Mouse (Mus musculus) cortical plate, adult 2 months (tissue): ENCODE data around the gene Mertk. TPM values are rescaled to one million over a fixed set of nuclear protein-coding genes. Genes with fewer than 3 reads are reported as not detected.
A peak's percentile ranks its signal among the peaks of the same experiment; 100 is the strongest.

Experiments used
- H3K27ac ChIP-seq: fragments of 200-500 bp; 2 replicates; pipeline ENCODE4 v1.5.1; 2012; ENCODE audit warnings: low read length, control low read depth, inconsistent platforms; ENCODE audit not compliant: insufficient read depth
- H3K4me1 ChIP-seq: fragments of 200-500 bp; 2 replicates; pipeline ENCODE4 v1.6.1; 2011; ENCODE audit warnings: low read length; ENCODE audit not compliant: control insufficient read depth, insufficient read depth
- H3K4me3 ChIP-seq: fragments of 200-500 bp; 2 replicates; pipeline ENCODE4 v1.5.1; 2011; ENCODE audit warnings: mild to moderate bottlenecking, low read length, control low read depth; ENCODE audit not compliant: insufficient read depth
- CTCF ChIP-seq: fragments of 200-500 bp; IDR thresholded peaks from 2 replicates; pipeline ENCODE4 v1.5.1; 2011; ENCODE audit warnings: mild to moderate bottlenecking, control low read depth, low read length; ENCODE audit not compliant: insufficient read depth; ENCODE audit errors: extremely low read depth
- POLR2A ChIP-seq: fragments of 200-500 bp; IDR thresholded peaks from 2 replicates; pipeline ENCODE4 v1.6.1; 2011; ENCODE audit warnings: mild to moderate bottlenecking, low read length, control low read depth; ENCODE audit not compliant: insufficient read depth; ENCODE audit errors: extremely low read depth
- polyA plus RNA-seq: library from polyadenylated mRNA; depleted of rRNA; stranded (reverse); fragments of >200 nt; gene quantifications from 2 replicates; pipeline ENCODE4 v1.2.3, GENCODE M21; 2012

Mertk gene
- polyA plus RNA-seq, 1 experiment, result 17.9 TPM

- TF ChIP-seq CTCF (no peak), POLR2A (no peak)
- Histone ChIP-seq H3K27ac (no peak overlapping the region), H3K4me3 (no peak overlapping the region), H3K4me1 (no peaks in the 10 kb centered on the region)
These were observed 106.6 kb downstream of the Mertk start for GRCm38 (mm10) chr2:128805341-128805740.

DNA sequence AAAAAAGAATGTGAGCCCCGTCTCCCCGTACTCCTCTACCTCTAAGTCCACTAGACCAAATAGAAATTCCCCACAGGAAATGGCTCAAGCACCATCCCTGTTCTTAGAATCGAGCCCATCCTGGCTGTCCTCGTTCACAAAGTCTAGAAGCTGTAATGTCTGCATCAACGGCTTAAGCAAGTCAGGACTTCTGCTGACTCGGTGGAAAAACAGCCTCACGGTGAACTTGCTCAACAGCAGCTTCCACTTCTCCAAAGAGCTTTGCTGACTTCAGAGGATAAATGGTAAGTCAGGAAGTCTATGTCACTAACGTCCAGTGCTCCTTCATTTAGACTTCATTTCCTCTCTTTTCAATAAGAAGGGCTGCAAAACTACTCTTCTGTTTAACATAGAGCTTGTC, 107.8 kb downstream of the Mertk start:
- no peak overlapping the region for H3K4me3 ChIP-seq
- TF ChIP-seq CTCF (no peak), POLR2A (no peak)
- no peak overlapping the region for H3K27ac ChIP-seq
- H3K4me1 ChIP-seq, result no peaks in the 10 kb centered on the region

- H3K4me1 ChIP-seq, result no peaks in the 10 kb centered on the region
- H3K4me3 ChIP-seq, result no peak overlapping the region
- H3K27ac ChIP-seq, result no peak overlapping the region
- TF ChIP-seq POLR2A, result no peak
- TF ChIP-seq CTCF, result no peak
These were observed 114.0 kb downstream of the Mertk start for GRCm38 (mm10) chr2:128812761-128813160.

- no peak overlapping the region for H3K27ac ChIP-seq
- no peaks in the 10 kb centered on the region for H3K4me1 ChIP-seq
- TF ChIP-seq POLR2A (no peak), CTCF (no peak)
- H3K4me3 ChIP-seq, result no peak overlapping the region
These were observed 117.6 kb downstream of the Mertk start for GRCm38 (mm10) chr2:128816311-128816710.

GRCm38 (mm10) chr2:128816916-128817315, 118.2 kb downstream of the Mertk start:
- Histone ChIP-seq H3K4me3 (peak overlapping the region; percentile 90; the same call in 1 of the 2 replicates), H3K27ac (no peak overlapping the region), H3K4me1 (no peaks in the 10 kb centered on the region)
- no peak for TF ChIP-seq POLR2A
- TF ChIP-seq CTCF, result no peak

DNA sequence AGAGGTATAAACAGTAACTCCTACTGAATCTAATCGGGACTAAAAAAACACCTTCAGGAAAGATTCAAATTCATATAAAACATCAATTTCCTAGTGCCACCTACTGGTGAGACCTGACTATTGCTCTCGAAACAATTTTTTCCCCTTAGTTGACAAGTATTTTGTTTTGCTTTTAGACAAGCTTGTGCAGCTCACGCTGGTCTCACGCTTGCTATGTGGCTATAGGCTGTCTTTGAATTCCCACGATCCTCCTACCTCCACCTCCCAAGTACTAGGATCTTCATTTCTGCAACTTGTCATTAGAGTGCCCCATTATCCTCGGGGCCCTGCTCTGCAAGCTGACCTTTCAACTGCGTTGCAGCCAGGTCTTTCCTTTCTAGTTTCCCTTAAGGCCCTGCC, 118.6 kb downstream of the Mertk start:
- H3K4me3 ChIP-seq, result peak overlapping the region; percentile 90
- H3K4me1 ChIP-seq, result no peaks in the 10 kb centered on the region
- peak overlapping the region; percentile 29; the same call in 1 of the 2 replicates for H3K27ac ChIP-seq
- TF ChIP-seq CTCF (peak; percentile 36; the same call in 1 of the 2 replicates), POLR2A (no peak)

DNA sequence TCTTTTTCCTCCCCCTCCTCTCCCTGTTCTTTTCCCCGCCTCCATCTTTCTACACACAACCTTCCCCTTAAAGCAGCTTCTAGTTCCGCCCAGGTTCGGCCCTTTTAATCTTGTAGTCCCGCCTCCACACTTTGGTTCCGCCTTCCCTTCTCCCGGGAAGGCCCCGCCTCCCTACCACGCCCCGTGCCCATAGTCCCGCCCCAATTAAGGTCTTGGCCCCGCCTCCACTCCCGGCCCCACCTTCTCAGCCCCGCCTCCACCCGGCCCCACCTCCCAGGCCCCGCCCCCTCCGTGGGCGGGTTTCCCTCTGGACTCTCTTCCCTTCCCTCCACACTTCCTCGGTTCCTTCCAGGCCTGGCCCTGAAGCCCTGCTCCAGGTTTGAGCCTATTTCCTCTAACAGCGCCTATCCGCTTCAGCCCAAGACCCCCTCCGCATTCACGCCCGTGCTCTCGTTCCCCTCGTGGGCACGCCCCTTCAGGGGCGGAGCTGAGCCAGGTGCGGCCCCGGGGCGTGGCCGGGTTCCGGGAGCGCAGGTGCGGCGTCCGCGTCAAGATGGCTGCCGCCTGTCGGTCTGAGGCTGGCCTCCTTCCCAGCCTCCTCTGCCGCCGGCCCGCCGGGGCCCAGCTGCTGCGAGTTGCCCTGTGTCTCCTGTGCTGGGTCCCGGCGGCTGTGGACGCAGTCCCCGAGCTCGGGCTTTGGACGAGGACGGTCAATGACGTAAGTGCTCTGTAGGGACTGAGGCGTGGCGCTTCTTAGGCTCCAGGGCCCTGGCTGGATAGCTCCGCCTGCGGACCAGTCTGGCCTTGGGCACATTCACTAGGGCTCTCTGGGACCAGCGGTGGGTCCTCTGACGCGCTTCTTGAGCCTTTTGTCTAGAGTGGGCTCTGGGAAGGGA, 119.3 kb downstream of the Mertk start, which contains the start of gene Tmem87b:
Gene Tmem87b, plus strand, starts transcription at position 333 of the 896 bp plus-strand sequence.
- Histone ChIP-seq H3K27ac (peak within 1 kb of the TSS; percentile 29), H3K4me3 (peak within 1 kb of the TSS; percentile 90), H3K4me1 (no peaks in the 10 kb centered on the region)
- TF ChIP-seq POLR2A, result peak; percentile 63
- TF ChIP-seq CTCF, result no peak

DNA sequence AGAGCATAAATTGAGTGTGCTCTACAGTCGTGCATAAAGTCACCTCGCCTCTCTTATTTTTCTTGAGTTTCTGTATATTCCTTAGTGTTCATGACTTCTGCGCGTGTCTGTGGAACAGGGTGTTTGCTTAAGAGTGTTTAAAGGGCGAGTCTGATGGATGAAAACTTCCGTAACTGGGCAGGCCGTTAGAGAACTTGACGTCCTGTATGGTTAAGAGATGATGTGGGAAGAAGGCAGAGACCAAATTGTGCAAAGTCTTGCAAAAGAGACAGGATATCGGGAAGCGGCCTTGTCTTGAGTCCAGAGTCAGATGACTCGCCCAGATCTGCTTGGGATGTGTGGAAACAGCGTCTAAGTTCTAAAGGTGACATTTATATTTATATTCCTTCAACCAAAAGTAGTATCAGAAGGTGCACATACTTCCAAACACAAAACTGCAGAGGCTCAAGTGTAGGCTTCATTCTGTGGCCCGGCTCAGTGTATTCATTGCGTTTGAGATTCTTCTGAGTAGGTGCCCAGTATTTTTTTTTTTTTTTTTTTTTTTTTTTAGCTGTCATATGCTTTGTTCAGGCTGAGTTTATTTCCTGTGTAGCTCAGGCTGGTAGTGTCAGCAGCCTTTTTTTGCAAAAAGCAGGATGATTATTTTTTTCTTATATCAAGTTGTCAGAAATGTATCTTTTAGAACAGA, 120.3 kb downstream of the Mertk start:
- H3K4me1 ChIP-seq, result no peaks in the 10 kb centered on the region
- peak overlapping the region; percentile 20; the same call in 1 of the 2 replicates for H3K27ac ChIP-seq
- TF ChIP-seq CTCF, result no peak
- no peak for TF ChIP-seq POLR2A
- peak overlapping the region; percentile 90 for H3K4me3 ChIP-seq

- no peak for TF ChIP-seq POLR2A
- no peak for TF ChIP-seq CTCF
- Histone ChIP-seq H3K27ac (no peak overlapping the region), H3K4me1 (no peaks in the 10 kb centered on the region), H3K4me3 (no peak overlapping the region)
These were observed 121.9 kb downstream of the Mertk start for GRCm38 (mm10) chr2:128820631-128821030.
